Mouse (Mus musculus): ENCODE data around the gene Cdk11b.

Gene Cdk11b

DNA sequence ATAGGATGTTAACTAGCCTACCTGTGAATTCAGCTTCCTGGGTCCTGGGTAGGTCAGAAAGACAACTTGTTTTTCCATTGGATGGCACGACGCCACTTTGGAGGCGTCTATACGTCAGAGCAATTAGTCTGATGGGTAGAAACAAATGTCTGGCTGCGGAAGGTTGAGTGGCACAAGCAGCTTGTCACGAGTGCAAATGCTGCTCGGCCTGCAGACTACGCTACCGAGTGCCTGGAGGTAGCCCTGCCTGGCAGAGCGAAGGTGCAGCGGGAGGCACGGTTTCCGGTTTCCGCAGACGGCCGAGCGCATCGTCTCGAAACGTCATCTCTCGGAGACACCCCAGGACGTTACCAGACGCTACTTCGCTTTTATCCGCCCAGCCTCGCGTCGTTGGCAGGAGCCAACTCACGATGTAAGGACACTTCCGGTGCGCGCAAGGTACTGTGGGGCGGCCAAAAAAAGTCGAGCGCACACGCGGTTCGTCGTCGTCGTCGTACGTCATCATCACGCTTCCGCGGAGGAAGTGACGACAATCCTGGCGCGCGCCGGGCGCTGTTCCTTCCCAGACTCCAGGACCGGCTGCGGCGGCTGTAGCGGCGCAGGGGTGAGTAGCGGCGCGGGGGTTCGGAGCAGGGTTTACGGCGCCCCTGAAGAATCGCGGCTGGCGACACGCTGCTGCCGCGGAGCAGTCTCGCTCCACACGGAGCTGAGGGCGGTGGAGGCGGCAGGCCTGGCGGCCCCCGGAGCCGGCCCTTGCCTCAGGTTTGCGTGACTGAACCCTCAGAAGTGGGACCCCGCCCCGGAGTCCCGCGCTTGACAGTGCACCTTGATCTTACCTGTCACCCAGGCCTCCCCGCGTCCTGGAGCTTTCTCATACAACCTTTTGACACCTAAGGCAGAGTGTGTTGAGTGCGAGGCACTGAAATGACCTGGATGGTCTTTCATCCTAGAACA, at the start of gene Cdk11b:
TSS of gene Cdk11b (plus strand) at position 517 of the 954 bp plus-strand sequence.
- peak; percentile 99 for DNase-seq (ENCODE audit: low read depth, low spot score)

DNA sequence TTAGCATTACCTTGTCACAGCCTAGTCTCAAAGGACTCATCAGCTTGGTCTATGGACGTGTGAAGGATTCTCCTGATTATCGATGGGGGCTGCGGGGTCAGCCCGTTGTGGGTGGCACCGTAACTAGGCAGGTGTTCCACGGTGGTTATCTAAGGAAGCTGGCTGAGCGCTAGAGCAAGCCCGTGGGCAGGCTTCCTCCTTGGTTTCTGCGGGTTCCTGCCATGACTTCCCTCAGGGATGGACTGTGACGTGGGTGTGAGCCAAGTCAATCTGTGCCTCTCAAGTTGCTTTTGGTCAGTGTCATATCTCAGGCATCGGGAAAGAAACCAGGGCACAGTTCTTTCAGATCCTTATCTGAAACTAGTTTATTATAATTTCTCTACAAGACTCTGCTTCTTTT, 49.7 kb upstream of the Cdk11b start:
- DNase-seq (ENCODE audit: low read depth, low spot score): no peak

DNA sequence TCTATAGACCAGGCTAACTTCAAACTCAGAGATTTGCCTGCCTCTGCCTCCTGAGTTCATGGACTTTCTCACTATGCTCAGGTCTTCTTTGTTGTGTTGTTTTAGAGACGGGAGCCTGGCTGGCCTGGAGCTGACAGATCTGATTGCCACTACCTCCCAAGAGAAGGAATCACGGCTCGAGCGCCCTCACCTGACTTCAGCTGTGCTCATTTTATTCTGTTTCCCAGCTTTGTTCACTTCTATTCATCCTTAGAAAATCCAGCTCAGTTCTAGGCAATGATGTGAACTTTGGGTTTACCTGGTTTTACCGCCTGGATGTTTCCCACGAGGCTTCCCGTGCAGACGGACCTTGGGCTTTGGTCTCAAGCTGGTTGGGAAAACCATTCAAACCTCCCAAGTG, 49.1 kb upstream of the Cdk11b start:
- DNase-seq (ENCODE audit: low read depth, low spot score): no peak

DNA sequence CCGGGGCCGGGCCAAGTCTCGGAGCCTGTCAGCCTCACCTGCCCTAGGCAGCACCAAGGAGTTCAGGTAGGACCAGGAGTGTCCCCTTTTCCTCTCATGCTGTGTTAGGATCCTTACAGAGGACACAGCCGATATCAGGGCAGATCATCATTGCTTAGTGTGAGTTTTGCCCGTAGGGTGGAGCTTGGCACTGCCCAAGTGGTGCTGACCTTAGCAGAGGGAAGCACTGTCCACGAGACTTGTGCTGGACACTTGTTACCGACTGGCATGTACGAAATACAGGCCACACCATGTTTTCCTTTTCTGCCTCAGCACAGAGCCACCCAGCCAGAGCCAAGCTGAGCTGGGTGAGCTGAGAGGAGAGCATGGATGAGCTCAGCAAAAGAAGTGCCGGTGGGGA, 47.5 kb upstream of the Cdk11b start:
- no peak for DNase-seq (ENCODE audit: low read depth, low spot score)

DNA sequence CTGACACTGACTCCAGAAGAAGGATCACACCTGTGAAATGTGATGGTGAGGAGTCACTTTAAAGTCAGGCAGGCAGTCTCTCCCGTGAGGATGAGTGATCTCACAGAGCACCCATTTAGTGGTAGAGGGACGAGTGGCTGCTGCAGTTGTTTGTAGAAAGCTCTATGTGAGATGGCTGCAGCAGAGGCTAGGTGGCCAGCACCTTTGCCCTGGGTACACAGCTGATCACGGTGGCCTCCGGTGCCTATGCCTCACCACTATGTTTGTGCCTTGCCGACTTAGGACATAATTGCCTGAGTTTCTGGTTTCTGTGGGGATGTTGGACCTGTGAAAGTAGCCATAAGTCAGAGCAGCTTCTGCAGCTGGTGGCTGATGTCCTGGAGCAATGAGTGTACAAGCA, 46.9 kb upstream of the Cdk11b start:
- no peak for DNase-seq (ENCODE audit: low read depth, low spot score)

DNA sequence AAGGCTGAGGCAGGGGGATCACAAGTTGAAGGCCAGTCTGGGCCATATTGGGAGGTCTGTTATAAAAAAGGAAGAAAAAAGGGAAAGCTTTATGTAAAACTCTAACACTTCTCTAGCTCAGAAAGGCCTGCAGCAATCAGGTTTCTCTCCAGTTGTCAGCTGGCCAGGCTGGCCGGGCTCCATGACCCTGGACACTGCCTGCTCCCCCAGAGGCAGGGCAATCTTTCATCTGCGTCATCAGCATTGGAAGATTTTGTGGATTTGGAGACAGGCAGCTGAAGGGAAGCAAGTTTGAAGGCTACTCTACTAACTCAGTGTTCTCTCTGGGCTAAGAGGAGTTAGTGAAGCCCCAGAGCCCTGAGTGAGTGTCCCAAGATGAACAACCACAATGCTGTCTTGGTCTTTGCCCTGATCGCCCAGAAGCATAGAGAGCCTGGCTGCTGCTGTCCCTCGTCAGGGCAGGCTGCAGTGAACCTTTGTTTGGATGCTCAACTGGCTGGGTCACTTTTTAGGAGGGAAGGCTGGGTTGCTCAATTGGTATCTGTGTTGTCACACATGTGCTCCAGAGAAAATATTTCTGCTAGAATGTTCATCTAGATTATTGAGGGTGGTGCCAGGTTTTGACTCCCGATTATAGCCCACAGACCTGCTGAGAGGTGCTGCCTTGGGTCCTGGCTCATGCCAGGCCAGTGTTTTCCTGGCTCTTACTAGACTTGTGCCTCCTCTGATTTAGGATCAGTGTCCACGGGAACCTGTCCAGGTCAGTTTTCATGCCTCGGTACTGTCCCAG, 46.1 kb upstream of the Cdk11b start:
- no peak for DNase-seq (ENCODE audit: low read depth, low spot score)

DNA sequence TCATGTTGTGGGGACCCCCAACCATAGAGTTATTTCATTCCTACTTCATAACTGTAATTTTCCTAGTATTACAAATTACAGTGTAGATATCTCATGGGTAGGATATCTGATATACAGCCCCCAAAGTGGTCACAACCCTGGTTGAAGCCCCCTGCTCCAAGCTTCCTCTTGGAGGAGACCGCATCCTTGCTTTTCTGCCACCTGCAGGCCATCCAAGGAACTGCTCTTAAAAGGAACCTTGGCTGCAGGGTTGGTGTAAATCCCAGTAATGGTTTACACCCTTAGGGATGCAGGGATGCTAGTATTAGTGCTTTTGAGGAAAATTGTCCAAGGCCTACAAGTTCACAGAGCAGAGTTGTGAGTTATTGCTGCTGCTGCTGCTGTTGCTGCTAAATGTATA, 44.2 kb upstream of the Cdk11b start:
- peak; percentile 71 for DNase-seq (ENCODE audit: low read depth, low spot score)

DNA sequence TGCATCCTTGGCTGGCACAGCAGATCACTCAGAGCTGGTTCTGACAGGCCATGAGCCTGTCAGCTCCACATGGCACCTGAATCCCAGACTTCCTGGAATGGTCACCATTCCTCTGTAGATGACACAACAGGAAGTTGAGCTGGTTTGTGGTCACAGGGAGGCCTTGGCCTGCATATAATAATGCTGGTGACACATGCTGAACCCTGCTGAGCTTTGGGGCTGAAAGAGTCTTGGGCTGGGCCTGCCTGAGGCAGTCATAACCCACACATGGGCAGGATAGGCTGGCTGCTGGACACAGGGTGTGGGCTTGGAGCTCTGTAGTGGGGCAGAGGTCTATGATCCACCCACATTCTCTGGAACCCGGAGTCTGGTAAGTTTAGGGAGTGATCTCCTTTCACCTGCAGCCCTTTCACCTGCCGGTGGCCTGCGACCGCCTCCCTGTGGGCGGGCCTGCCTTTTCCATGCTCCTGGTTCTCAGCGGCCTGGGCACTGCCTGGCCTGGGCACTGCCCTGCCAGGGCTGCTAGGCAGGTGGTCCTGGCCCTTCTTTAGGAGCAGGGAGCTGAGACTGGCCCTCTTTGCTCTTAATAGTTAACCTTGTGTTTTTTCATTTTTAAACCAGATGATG, 42.3 kb upstream of the Cdk11b start:
- no peak for DNase-seq (ENCODE audit: low read depth, low spot score)

DNA sequence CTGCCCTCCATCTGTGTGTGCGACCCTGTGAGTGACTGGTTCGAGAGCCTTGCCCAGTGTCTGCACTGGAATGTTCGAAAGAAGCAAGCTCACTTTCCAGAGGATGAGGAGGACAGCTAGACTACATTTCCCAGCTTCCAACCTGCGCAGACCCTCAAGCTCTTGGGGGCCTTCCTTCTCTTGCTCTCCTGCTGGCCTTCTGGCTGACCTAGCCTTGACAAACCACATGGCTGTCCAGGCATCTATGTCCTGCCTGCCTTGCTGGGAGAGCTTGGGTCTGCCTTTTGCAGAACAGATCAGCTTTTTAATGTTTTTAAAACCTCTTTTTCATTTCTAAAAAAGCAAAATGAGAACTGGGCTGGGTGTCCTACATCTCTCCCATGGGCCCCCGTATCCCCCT, 35.3 kb upstream of the Cdk11b start:
- no peak for DNase-seq (ENCODE audit: low read depth, low spot score)

DNA sequence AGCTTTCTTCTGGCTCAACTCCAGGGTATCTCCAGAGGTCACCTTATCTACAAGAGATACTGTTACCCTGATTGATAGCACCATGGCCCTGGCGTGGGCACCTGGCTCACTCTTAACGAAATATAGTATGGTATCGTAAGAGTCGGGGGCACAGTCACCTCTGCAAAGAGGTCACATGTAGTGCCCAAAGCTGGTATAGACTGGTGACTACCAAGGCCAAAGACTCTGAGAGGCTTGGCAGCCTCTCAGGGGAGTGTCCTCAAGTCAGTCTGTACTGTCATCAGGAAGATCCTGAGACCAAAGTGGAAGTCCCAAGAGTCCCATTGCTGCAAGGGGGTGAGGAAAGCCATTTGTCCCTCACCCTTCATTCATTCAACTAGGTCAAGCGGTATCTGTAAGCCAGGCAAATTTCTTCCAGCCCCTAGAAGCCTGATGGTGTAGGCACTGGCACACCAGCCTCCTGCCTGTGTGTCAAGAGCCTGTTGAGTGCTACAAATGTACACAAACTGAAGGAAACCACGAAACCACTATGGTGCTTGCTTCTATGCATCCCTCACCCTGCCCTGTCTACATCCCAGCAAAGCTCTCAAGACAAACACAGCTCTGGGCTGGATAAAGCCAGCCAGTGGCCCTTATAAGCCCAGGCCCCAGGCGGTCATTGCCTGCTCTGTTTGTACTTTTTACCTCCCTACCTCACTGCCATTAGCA, 33.5 kb upstream of the Cdk11b start:
- no peak for DNase-seq (ENCODE audit: low read depth, low spot score)

DNA sequence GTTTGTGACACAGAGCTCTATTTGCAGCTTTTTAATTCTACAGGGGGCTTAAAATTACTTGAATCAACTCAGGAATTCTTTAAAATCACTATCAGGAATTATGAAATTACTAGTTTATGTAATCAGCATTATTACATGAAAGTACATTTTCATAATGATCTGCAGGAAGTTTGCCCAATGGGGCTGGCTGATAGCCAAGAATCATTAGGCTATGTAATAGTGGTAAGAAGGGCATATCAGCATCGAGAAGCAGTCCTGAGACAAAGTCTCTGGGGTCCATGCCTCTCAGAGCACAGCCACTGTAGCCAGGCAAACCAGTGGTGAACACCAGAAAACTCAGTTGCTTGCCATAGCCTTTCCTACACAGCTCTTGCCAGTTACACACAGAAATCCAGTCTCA, 30.9 kb upstream of the Cdk11b start:
- no peak for DNase-seq (ENCODE audit: low read depth, low spot score)

DNA sequence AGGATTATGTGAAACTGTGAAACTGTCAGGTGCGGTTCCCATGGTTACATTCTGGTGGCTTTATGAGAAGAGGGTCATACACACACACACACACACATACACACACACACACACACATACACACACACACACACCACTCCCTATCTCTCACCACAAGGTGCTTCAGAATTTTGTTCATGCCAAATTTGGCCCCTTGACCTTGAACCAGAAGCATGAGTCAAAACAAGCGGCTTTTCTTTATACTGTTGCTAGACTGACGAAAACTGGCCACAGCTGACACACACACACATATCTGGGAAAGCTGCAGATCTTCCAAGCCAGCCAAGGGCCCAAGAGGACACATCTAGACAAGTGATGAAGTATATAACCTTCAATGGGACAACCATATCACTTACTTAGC, 28.9 kb upstream of the Cdk11b start:
- DNase-seq (ENCODE audit: low read depth, low spot score): no peak

DNA sequence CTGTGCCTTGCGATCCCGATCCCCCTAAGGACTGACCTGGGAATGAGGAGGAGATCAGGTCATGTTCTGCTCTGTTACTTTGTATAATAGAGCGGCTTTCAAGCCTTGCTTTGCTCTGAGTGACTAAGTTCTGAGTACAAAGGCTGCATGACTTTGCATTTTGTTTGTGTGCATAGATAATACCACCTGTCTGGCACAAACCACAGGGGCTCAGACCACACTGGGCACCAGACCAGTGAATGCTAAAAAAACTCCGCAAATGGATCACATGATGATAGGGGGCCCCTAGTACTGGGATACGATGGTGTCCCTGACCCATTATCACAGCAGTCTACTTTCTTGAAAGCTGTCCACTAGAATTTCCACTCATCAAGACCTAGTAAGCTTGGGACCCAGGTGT, 28.0 kb upstream of the Cdk11b start:
- DNase-seq (ENCODE audit: low read depth, low spot score): no peak

DNA sequence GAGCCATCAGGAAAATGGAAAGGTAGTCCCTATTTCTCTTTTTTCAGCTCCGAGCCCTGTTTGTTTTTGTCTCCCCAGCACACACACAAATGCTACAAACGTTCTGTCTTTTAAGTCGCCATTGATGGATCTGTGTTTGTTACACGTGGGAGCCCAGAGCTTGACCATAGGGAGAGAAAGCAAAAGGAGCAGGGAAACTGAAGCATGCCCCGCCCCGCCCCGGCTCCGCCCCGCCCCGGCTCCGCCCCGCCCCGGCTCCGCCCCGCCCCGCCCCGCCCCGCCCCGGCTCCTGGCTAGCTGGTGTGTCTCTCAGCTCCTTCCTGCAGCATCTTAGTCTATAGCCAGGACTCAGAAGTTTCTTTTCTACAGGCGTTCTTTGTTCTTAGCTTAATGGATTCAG, 26.1 kb upstream of the Cdk11b start:
- no peak for DNase-seq (ENCODE audit: low read depth, low spot score)

DNA sequence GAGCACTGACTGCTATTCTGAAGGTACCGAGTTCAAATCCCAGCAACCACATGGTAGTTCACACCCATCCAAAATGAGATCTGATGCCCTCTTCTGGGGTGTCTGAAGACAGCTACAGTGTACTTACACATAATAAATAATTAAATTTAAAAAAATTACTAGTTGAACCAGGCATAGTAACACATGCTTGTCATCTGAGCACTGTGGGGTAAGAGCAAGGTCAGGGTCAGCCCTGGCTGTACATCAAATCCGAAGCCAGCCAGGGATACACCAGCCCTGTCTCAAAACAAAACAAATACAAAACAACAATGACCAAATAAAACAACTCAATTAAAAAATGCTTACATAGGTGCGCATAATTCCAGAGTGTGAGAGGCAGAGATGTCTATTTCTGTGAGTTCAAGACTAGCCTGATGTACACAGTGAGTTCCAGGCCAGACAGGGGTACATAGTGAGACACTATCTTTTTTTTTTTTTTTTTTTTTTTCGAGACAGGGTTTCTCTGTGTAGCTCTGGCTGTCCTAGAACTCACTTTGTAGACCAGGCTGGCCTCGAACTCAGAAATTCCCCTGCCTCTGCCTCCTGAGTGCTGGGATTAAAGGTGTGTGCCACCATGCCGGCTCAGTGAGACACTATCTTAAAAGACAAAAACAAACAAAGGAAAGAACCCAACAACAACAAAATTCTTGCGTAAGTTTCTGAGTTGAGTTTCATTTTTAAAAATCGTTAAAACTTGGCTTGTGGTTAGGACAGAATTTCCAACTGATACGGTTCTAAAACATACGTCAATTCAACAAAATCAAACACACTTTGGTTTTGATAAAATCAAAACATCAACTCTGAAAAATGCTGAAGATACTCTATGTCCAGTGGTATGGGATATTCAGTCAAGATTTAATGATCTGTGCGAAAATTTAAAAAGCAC, 24.5 kb upstream of the Cdk11b start:
- DNase-seq (ENCODE audit: low read depth, low spot score): no peak

DNA sequence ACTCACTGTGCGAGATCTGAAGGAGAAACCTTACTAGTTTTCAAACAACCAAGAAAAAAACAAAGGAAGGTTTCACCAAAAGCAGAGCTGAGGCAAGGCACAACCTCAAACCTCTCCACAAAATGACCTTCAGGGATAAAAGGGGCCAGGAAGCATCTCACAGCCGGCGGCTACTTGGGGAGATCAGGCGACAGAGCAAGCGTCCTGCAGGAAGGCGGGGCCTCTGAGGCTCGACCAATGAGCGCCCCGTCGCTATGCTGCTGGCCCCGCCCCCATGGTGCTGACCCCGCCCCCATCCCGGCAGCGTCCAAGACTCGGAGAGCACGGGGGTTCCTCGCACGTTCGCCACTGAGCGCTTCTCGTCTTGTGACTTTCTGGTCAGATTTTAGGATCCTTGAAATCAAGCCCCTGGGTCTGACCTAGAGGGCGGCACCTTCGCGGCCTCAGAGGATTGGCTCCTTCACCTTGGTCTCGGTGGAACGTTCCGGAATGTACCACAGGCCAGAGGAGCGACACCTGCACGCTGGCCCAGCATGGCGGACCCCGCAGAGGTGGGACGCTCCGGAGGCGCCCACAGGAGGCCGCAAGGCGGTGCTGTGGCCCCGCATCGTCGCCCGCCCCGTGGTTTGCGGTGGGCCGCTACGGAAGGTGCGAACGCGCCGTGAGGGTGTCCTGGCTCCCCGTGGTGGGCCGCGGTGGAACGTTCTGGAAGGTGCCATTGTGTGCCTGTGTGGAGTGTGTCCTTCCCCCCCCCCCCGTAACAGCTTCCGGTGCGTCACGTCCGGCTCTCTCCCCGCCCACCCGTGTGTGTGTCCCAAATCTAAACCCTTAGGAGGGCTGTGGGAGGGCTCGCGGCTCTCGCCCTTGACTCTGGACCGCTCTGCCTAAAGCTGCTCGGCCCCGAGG, 23.3 kb upstream of the Cdk11b start, which contains the start of gene Slc35e2:
TSS of gene Slc35e2 (plus strand) at position 326 of the 906 bp plus-strand sequence.
- DNase-seq (ENCODE audit: low read depth, low spot score): peak; percentile 93

DNA sequence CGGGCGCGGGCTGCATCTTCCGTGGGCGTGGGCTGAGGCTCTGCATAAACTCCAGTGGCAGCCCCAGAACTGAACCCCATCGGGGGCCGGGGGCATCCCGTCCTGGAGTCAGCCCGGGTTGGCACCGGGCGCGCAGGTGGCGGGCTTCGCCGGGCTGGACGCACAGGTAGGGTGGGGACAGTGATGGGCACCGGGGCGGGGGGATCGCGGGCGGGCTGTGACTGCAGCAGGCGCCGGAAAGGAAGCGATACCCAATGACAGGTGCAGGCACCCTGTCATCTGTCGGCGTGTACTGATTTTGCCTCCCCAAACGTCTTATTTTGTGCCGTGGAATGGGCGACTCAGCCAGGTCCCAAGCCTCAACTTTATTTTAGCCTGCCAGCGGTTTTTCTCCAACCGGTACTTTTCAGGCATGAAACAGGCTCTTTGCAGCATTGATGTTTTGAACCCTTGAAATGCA, 22.6 kb upstream of the Cdk11b start:
- DNase-seq (ENCODE audit: low read depth, low spot score): no peak

DNA sequence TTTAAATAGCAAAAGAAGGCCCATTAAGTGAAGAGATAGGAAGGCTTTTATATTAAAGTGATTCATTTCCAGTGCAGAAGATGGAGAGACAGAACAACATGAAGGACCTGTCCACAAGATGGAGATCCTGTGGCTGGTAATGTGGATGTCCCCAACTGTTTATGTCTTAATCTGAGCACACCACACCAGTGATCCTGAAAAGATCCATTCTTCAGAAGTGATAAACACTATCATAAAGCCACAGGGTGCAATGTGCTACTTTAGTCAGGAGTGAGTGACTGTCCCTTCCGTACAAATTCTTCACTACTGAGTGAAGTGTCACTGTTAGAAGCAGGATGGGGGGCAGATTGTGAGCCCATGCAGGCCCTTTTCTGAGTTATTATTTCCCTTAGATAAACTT, 21.9 kb upstream of the Cdk11b start:
- DNase-seq (ENCODE audit: low read depth, low spot score): no peak

DNA sequence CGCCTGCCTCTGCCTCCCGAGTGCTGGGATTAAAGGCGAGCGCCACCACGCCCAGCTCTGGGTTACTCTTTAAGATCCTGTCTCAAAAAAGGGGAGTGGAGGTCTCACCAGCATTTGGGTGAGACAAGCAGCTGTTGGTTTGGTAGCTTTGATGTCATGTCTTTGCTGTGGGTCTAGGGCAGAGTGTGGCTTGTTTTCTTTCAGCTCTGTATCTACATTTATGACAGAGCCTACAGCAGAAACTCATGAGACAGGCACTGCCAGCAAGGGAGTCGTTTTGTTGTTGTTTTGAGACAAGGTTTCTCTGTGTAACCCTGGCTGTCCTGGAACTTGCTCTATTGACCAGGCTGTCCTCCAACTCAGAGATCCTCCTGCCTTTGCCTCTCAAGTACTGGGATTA, 20.9 kb upstream of the Cdk11b start:
- DNase-seq (ENCODE audit: low read depth, low spot score): no peak

Measured in mesoderm, embryonic 11.5 days (tissue).